Mouse (Mus musculus): ENCODE data around the gene Evi2.

GRCm38 (mm10) chr11:79515331-79515730, 15.1 kb downstream of the Evi2 start:
- TF ChIP-seq CTCF (IDR thresholded peaks at IDR 0.05; ENCODE audit: low read depth) (no peak), EP300 (optimal IDR thresholded peaks at IDR 0.05) (no peak)

Data from stomach, postnatal 0 days (tissue).